Mouse (Mus musculus): Measurements from ENCODE around the gene Lst1. TPM values are rescaled to one million over a fixed set of nuclear protein-coding genes. Genes with fewer than 3 reads are reported as not detected.

The Lst1 gene
- polyA plus RNA-seq, 1 experiment from 2014 or later: 16.9 TPM

- H3K4me3 ChIP-seq (ENCODE audit: low read length): no peak overlapping the region
- H3K4me2 ChIP-seq (ENCODE audit: low read depth, low read length): peak overlapping the region; percentile 20; the same call in 1 of the 2 replicates
- peaks cover 29% of the 10 kb centered on the region for H3K4me1 ChIP-seq (ENCODE audit: control insufficient read depth, insufficient read depth, low read length)
- H3K9me3 ChIP-seq (ENCODE audit: control insufficient read depth, low read length): no peaks in the 10 kb centered on the region
- H3K27me3 ChIP-seq (replicated peaks; ENCODE audit: control insufficient read depth, insufficient read depth, low read length): no peaks in the 10 kb centered on the region
- peak overlapping the region; percentile 78 for H3K27ac ChIP-seq (ENCODE audit: low read length)
- 13% methylated on average over 12 of the region's 12 CpGs for WGBS
- H3K36me3 ChIP-seq (ENCODE audit: control insufficient read depth, insufficient read depth, low read length): peaks cover 3% of the 10 kb centered on the region; the same call in 1 of the 2 replicates
- H3K9ac ChIP-seq (ENCODE audit: low read depth, low read length): no peak overlapping the region
- no peak for ATAC-seq
Observed at GRCm38 (mm10) chr17:35232043-35232442, 43.8 kb upstream of the Lst1 start.

GRCm38 (mm10) chr17:35231022-35231421 is 42.8 kb upstream of the Lst1 start:
- Histone ChIP-seq H3K27me3 (replicated peaks; ENCODE audit: control insufficient read depth, insufficient read depth, low read length) (no peaks in the 10 kb centered on the region), H3K4me2 (ENCODE audit: low read depth, low read length) (no peak overlapping the region), H3K4me1 (ENCODE audit: control insufficient read depth, insufficient read depth, low read length) (peaks cover 32% of the 10 kb centered on the region), H3K4me3 (ENCODE audit: low read length) (no peak overlapping the region), H3K9me3 (ENCODE audit: control insufficient read depth, low read length) (no peaks in the 10 kb centered on the region), H3K27ac (ENCODE audit: low read length) (no peak overlapping the region), H3K36me3 (ENCODE audit: control insufficient read depth, insufficient read depth, low read length) (peaks cover 3% of the 10 kb centered on the region; the same call in 1 of the 2 replicates), H3K9ac (ENCODE audit: low read depth, low read length) (no peak overlapping the region)
- no peak for ATAC-seq
- WGBS: 93% methylated on average over 10 of the region's 10 CpGs

GRCm38 (mm10) chr17:35226561-35227046 is 38.4 kb upstream of the Lst1 start:
- Histone ChIP-seq H3K9ac (ENCODE audit: low read depth, low read length) (no peak overlapping the region), H3K36me3 (ENCODE audit: control insufficient read depth, insufficient read depth, low read length) (peaks cover 5% of the 10 kb centered on the region; the same call in 1 of the 2 replicates), H3K9me3 (ENCODE audit: control insufficient read depth, low read length) (no peaks in the 10 kb centered on the region), H3K4me2 (ENCODE audit: low read depth, low read length) (no peak overlapping the region), H3K27ac (ENCODE audit: low read length) (0 out of 2 replicates have a peak overlapping the region, but pooled peaks have one; percentile 19), H3K27me3 (replicated peaks; ENCODE audit: control insufficient read depth, insufficient read depth, low read length) (no peaks in the 10 kb centered on the region), H3K4me1 (ENCODE audit: control insufficient read depth, insufficient read depth, low read length) (peaks cover 3% of the 10 kb centered on the region; the same call in 1 of the 2 replicates), H3K4me3 (ENCODE audit: low read length) (no peak overlapping the region)
- 83% methylated on average over 14 of the region's 14 CpGs for WGBS
- ATAC-seq: no peak

GRCm38 (mm10) chr17:35225456-35225855 is 37.2 kb upstream of the Lst1 start:
- Histone ChIP-seq H3K9me3 (ENCODE audit: control insufficient read depth, low read length) (no peaks in the 10 kb centered on the region), H3K36me3 (ENCODE audit: control insufficient read depth, insufficient read depth, low read length) (peaks cover 5% of the 10 kb centered on the region; the same call in 1 of the 2 replicates), H3K9ac (ENCODE audit: low read depth, low read length) (no peak overlapping the region), H3K4me2 (ENCODE audit: low read depth, low read length) (no peak overlapping the region), H3K27ac (ENCODE audit: low read length) (no peak overlapping the region), H3K4me1 (ENCODE audit: control insufficient read depth, insufficient read depth, low read length) (peaks cover 6% of the 10 kb centered on the region; the same call in 1 of the 2 replicates), H3K4me3 (ENCODE audit: low read length) (no peak overlapping the region), H3K27me3 (replicated peaks; ENCODE audit: control insufficient read depth, insufficient read depth, low read length) (no peaks in the 10 kb centered on the region)
- ATAC-seq: no peak
- WGBS: 92% methylated on average over 5 of the region's 5 CpGs

- H3K36me3 ChIP-seq (ENCODE audit: control insufficient read depth, insufficient read depth, low read length): peaks cover 5% of the 10 kb centered on the region; the same call in 1 of the 2 replicates
- no peak for ATAC-seq
- H3K4me3 ChIP-seq (ENCODE audit: low read length): no peak overlapping the region
- H3K4me2 ChIP-seq (ENCODE audit: low read depth, low read length): no peak overlapping the region
- no peaks in the 10 kb centered on the region for H3K27me3 ChIP-seq (replicated peaks; ENCODE audit: control insufficient read depth, insufficient read depth, low read length)
- no peaks in the 10 kb centered on the region for H3K9me3 ChIP-seq (ENCODE audit: control insufficient read depth, low read length)
- 95% methylated on average over 4 of the region's 4 CpGs for WGBS
- H3K9ac ChIP-seq (ENCODE audit: low read depth, low read length): no peak overlapping the region
- peaks cover 10% of the 10 kb centered on the region; the same call in 1 of the 2 replicates for H3K4me1 ChIP-seq (ENCODE audit: control insufficient read depth, insufficient read depth, low read length)
- no peak overlapping the region for H3K27ac ChIP-seq (ENCODE audit: low read length)
Observed at GRCm38 (mm10) chr17:35224641-35225040, 36.4 kb upstream of the Lst1 start.

- no peak overlapping the region for H3K4me3 ChIP-seq (ENCODE audit: low read length)
- H3K9ac ChIP-seq (ENCODE audit: low read depth, low read length): no peak overlapping the region
- peaks cover 10% of the 10 kb centered on the region; the same call in 1 of the 2 replicates for H3K4me1 ChIP-seq (ENCODE audit: control insufficient read depth, insufficient read depth, low read length)
- no peaks in the 10 kb centered on the region for H3K27me3 ChIP-seq (replicated peaks; ENCODE audit: control insufficient read depth, insufficient read depth, low read length)
- no peak for ATAC-seq
- no peaks in the 10 kb centered on the region for H3K9me3 ChIP-seq (ENCODE audit: control insufficient read depth, low read length)
- no peak overlapping the region for H3K4me2 ChIP-seq (ENCODE audit: low read depth, low read length)
- peaks cover 3% of the 10 kb centered on the region; the same call in 1 of the 2 replicates for H3K36me3 ChIP-seq (ENCODE audit: control insufficient read depth, insufficient read depth, low read length)
- 0 out of 2 replicates have a peak overlapping the region, but pooled peaks have one; percentile 42 for H3K27ac ChIP-seq (ENCODE audit: low read length)
- WGBS: 51% methylated on average over 6 of the region's 6 CpGs
Observed at GRCm38 (mm10) chr17:35222299-35222698, 34.1 kb upstream of the Lst1 start.

GRCm38 (mm10) chr17:35220156-35220952 is 32.1 kb upstream of the Lst1 start, which contains the start of gene Gm16181:
Gm16181 (plus strand) TSS chr17:35220834.
- peaks cover 7% of the 10 kb centered on the region; the same call in 1 of the 2 replicates for H3K4me1 ChIP-seq (ENCODE audit: control insufficient read depth, insufficient read depth, low read length)
- no peaks in the 10 kb centered on the region for H3K27me3 ChIP-seq (replicated peaks; ENCODE audit: control insufficient read depth, insufficient read depth, low read length)
- 68% methylated on average over 28 of the region's 28 CpGs for WGBS
- H3K9me3 ChIP-seq (ENCODE audit: control insufficient read depth, low read length): no peaks in the 10 kb centered on the region
- no peak within 1 kb of the TSS for H3K4me2 ChIP-seq (ENCODE audit: low read depth, low read length)
- H3K4me3 ChIP-seq (ENCODE audit: low read length): no peak within 1 kb of the TSS
- 0 out of 2 replicates have a peak, but pooled peaks cover 3% of the 10 kb centered on the region for H3K36me3 ChIP-seq (ENCODE audit: control insufficient read depth, insufficient read depth, low read length)
- ATAC-seq: peak; percentile 55; the same call in 1 of the 2 replicates
- peak within 1 kb of the TSS; percentile 76 for H3K27ac ChIP-seq (ENCODE audit: low read length)
- peak within 1 kb of the TSS; percentile 29; the same call in 1 of the 2 replicates for H3K9ac ChIP-seq (ENCODE audit: low read depth, low read length)

- H3K36me3 ChIP-seq (ENCODE audit: control insufficient read depth, insufficient read depth, low read length): no peaks in the 10 kb centered on the region
- no peak overlapping the region; the same call in 1 of the 2 replicates for H3K27ac ChIP-seq (ENCODE audit: low read length)
- H3K4me2 ChIP-seq (ENCODE audit: low read depth, low read length): no peak overlapping the region
- 73% methylated on average over 6 of the region's 6 CpGs for WGBS
- no peak for ATAC-seq
- H3K9ac ChIP-seq (ENCODE audit: low read depth, low read length): no peak overlapping the region
- H3K4me3 ChIP-seq (ENCODE audit: low read length): no peak overlapping the region
- H3K4me1 ChIP-seq (ENCODE audit: control insufficient read depth, insufficient read depth, low read length): peaks cover 7% of the 10 kb centered on the region; the same call in 1 of the 2 replicates
- H3K9me3 ChIP-seq (ENCODE audit: control insufficient read depth, low read length): no peaks in the 10 kb centered on the region
- H3K27me3 ChIP-seq (replicated peaks; ENCODE audit: control insufficient read depth, insufficient read depth, low read length): no peaks in the 10 kb centered on the region
Observed at GRCm38 (mm10) chr17:35219601-35220041, 31.4 kb upstream of the Lst1 start.

- Histone ChIP-seq H3K4me1 (ENCODE audit: control insufficient read depth, insufficient read depth, low read length) (peaks cover 7% of the 10 kb centered on the region; the same call in 1 of the 2 replicates), H3K4me2 (ENCODE audit: low read depth, low read length) (no peak overlapping the region), H3K4me3 (ENCODE audit: low read length) (no peak overlapping the region), H3K27ac (ENCODE audit: low read length) (no peak overlapping the region), H3K9ac (ENCODE audit: low read depth, low read length) (no peak overlapping the region), H3K9me3 (ENCODE audit: control insufficient read depth, low read length) (no peaks in the 10 kb centered on the region), H3K27me3 (replicated peaks; ENCODE audit: control insufficient read depth, insufficient read depth, low read length) (no peaks in the 10 kb centered on the region), H3K36me3 (ENCODE audit: control insufficient read depth, insufficient read depth, low read length) (no peaks in the 10 kb centered on the region)
- no peak for ATAC-seq
- 81% methylated on average over 18 of the region's 18 CpGs for WGBS
Observed at GRCm38 (mm10) chr17:35218516-35219193, 30.4 kb upstream of the Lst1 start.
